Mouse (Mus musculus) ovary, adult 10 weeks (tissue): ENCODE measurements around the gene Olfr417. TPM values are rescaled to one million over a fixed set of nuclear protein-coding genes. Genes with fewer than 3 reads are reported as not detected.

ENCODE experiments used
- polyA plus RNA-seq: library from polyadenylated mRNA; stranded (reverse); fragments of 350-450 nt; fragmentation: Illumina TruSeq; extraction: RNeasy Lipid Tissue Mini Kit (QIAGEN cat#74804); gene quantifications from one replicate; pipeline ENCODE4 v1.2.3, GENCODE M21; 2014

Gene Olfr417
- polyA plus RNA-seq: not detected

DNA sequence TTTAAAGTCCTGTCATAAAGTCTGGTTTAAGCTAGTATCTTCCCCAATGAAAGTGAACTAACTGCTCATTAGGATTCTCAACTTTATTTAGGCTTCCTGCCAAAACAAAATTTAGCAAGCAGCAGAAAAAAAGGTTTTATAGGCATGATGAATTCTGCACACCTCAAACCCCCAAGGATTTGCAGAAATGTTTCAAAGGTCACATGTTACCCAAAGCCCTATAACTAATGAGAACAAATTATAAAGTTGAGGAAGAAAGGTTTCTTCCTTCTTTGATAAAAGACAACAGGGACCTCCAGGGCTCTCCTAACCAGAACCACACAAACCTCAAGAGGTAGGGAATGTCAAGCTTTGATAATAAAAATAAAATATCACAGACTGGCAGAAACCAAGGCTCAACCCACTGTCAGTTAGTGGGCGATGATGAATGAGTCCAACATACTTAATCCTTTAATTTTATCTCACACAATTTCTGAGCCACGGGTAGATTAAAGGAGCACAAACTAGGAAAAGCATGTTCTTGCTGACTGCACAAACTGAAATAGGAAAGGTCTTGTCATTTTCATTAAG lies at the start of gene Olfr417:
TSS of gene Olfr417 (plus strand) at position 241 of the 570 bp plus-strand sequence.

DNA sequence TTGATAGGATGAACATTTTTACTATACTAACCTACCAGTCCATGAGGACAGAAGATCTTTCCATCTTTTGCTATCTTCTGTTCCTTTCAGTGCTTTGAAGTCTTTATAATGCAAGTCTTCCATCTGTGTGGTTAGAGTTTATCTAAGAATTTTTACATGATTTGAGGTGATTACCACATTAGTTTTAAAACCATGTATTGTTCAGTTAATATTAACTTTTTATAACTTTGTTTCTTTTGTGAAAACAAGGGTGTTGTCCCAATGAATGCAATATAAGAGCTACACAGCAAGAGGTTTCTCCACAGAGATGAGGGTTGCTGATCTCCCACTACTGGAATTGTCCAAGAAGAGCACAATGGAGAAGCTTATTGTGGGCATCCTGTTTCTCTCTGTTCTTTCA lies 34.7 kb upstream of the Olfr417 start, which contains the start of gene Mptx1:
TSS of gene Mptx1 (plus strand) at position 301 of the 400 bp plus-strand sequence.

DNA sequence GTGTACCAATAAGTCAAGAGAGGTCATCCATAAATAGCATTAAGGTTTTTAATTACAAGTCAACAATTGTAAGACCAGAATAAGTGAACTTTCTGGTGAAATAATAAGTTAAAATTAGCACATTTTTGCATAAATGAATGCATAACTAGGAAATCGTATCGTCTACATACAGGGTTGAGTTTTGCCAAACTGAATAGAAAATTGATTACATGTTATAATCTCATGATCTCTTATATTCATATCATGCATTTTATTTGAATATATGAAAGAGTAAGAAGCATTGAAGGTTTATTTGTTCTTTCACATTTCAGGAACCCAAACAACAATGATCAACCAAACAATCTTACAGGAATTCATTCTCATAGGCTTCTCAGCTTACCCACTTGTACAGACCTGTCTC lies 25.8 kb downstream of the Olfr417 start, which contains the start of gene Olfr248:
TSS of gene Olfr248 (plus strand) at position 301 of the 400 bp plus-strand sequence.

DNA sequence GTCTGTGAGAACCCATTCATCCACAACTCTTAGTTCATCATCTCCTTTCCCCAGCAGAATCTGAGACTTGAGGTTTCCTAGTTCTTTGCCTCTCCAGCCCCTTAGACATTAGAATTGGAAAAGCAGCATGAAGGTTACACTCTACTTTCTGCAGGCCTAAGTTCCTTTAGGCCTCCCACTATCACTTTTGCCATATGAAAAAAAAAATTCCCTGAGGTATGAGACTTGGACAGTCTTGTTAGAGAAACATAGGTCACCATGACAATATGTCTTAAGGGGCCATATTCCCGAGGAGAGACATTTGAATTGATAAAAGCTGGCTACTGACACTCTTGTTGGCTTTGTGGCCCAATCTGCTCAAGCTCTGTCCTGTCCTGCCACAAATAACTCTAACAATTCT lies 58.8 kb downstream of the Olfr417 start, which contains the start of gene Olfr414:
TSS of gene Olfr414 (plus strand) at position 301 of the 400 bp plus-strand sequence.

Other genes with a start within 250 kb of the Olfr417 start
- not detected for gene Olfr231, start 244.0 kb upstream of the Olfr417 start, polyA plus RNA-seq
- not detected for gene Olfr424, start 233.6 kb upstream of the Olfr417 start, polyA plus RNA-seq
- not detected for gene Olfr420, start 209.5 kb upstream of the Olfr417 start, polyA plus RNA-seq
- gene Spta1, start 192.3 kb upstream of the Olfr417 start, polyA plus RNA-seq: not detected
- gene Olfr419, start 113.1 kb upstream of the Olfr417 start, polyA plus RNA-seq: not detected
- 0.88 TPM for gene Mptx1, start 34.6 kb upstream of the Olfr417 start, polyA plus RNA-seq
- not detected for gene Olfr248, start 25.9 kb downstream of the Olfr417 start, polyA plus RNA-seq
- not detected for gene Olfr414, start 58.9 kb downstream of the Olfr417 start, polyA plus RNA-seq
- gene Olfr220, start 77.0 kb downstream of the Olfr417 start, polyA plus RNA-seq: not detected
- gene Fmn2, start 136.7 kb downstream of the Olfr417 start, polyA plus RNA-seq: 7.9 TPM